Mouse (Mus musculus): ENCODE results near the gene Cyp4v3.
"Not testable (repeated sequence)": the region's sequence is repeated elsewhere in the genome, so short reads cannot be mapped to it uniquely, and the experiment has no call there.

Gene Cyp4v3

DNA sequence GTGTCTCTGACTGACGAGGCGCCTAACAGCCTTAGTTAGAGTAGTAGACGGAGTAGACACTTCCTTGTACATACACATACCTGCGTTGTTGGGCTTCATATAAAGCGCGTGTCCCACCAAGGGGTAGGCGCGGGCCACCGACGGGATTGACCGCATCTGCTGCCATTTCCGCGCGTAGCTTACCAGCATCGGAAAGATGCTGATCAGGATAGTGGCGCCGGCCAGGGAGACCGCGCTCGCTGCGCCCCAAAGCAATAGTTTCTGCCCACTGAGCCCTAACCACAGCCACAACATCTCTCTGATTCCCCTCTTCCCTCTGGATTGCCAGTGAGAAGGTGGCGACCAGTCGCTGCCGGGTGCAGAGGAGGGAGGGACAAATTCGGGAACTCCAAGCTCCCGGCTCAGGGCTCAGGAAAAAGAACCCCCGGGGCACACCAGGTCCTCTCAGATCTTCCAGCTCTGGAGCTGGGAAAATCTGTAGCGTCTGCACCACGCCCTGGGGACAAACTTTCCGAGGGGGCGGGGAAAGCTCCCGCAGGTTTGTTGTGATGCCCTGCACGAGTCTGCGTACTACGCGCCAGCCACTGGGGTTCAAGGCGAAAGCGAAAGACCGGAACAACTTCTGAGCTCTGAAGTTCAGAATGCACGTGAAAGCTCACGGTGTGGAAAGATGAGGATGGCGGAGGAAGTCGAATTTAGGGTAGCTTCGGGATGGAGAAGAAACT lies at the start of gene Cyp4v3:
Cyp4v3 (minus strand) TSS at position 532 of the 725 bp plus-strand sequence.
- peak; percentile 84 for DNase-seq (ENCODE audit: low read depth, low spot score)

DNA sequence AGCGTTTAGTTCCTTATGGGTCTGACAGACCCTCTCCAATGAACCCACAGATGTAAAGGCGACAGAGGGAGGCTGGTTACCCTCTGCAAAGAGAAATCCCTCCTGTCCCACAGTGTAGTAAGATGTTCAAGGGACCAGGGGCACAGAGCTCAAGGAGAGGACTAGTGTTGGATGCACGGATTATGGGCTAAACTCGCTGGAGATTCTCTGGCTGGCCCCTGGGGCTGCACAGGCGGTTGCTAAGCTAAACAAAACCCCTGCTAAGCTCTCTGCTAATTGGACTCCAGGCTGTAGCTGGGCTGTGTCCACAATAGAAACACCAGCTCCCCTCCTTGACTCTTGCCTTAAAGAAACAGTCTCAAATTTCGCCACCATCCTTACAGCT lies 48.9 kb upstream of the Cyp4v3 start, which contains the start of gene Fam149a:
Fam149a (minus strand) TSS at position 329 of the 385 bp plus-strand sequence.
- no peak for DNase-seq (ENCODE audit: low read depth, low spot score)

DNA sequence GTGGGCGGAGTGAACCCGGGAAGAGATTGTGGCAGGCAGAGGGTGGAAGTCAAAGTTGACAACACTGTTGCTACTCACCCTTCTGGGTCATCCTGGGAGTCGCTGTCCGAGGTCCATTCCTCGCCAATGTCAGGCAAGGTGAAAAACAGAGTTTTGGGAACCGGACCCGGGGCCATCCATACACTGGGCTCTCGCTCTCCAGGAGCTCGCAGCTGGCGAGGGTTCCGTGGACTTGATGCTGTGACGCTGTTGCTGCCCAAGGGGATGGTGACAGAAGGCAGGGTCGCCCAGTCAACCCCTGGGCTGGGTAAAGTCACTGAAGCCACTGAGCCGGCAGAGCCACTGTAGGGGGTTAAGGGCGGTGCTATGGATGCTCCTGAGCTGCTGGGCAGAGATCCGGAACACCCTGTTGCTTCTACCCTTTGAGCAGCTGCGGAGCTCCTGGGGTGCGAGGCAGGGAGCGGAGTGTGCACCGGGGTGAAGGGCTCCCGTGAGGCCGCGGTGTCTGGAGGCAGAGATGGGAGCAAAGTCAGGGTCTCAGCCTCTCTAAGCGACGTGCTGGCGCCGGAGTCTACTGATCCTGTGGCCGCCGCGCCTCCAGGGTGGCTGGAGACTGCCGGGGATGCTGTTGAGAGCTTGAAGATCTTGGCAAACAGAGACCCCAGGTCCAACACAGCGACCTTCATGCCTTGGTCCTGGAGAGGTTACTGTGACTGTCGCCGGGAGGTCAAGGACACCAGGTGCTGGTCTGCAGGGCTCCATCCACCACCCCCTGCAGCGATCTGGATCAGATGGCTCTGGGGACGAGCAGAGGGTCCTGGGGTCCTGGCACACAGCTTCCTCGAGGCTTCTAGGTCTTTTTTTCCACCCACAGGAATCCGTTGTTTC lies 48.3 kb upstream of the Cyp4v3 start:
- peak; percentile 32 for DNase-seq (ENCODE audit: low read depth, low spot score)

DNA sequence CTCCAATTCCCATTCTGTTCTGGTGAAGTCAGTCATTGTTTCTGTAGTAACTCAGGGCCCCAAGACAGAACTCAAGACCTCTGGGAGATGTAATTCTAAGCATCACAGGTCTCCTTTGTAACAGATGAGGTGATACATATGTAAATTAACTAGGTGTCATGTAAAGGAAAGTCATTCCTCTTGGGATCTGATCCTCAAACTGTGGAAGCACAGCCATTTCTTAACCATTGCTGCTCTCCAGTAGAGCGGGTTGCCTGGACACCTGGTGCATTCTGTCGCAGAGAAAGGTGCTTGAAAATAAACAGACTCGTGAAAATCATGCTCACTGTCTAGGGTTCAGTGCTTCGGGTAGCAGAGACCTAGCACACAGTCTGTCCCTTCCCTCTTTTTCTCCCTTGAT lies 47.6 kb upstream of the Cyp4v3 start:
- peak; percentile 36 for DNase-seq (ENCODE audit: low read depth, low spot score)

DNA sequence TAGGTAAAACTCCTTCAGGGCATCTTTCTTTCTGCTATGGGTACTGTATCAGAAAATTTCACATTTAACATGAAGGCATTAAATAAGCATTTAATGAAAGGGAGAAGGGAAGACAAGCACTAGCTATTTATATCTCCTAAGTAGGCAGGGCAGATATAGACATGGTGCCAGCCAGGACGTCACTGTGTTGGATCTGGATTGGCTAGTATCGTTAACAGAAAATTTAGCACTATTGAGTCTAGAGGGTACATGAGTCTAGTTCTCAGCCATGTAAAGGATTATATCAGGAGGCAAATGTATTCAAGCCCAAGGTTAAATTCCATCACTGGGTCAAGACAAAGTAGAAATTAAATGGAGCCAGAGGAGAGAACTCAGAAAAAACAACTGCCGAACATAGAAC lies 41.1 kb upstream of the Cyp4v3 start:
- DNase-seq (ENCODE audit: low read depth, low spot score) = no peak

DNA sequence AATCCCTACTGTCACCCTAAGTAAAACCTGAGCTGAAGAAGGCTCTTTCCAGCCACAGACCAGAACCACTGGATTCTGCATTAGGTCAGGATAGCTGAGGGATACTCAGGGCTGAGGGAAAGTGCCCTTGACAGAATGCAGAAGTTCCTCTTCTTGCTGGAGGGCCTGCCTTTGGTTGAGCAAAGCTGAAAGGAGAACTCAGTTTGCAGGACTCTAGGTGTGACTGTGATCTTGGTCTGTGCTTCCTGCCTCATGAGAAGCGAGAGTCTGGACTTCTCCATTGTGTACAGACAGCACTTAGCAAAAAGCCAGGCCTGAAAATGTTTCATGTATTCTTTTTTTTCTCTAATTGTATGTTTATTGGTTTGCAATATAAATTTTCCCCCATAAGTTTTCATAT lies 34.1 kb upstream of the Cyp4v3 start:
- no peak for DNase-seq (ENCODE audit: low read depth, low spot score)

DNA sequence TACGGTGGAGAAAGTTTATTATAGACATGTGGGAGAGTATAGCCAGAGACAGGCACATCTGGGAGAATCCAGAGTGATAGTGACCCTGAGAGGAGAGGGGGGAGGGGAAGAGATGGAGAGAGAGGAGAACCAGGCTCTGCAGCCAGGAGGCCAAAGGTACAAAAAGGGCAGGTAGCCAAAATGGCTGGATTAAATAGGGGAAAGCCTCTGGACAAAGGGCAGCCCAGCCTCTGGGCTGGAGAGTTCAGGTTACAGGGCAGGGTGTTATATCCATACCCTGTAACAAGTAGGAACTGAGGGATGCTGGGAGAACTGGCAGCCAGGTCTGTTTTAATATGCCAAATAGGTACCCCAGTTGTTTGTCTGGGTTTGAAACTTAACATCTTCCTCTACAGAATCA lies 30.2 kb upstream of the Cyp4v3 start:
- DNase-seq (ENCODE audit: low read depth, low spot score) = no peak

DNA sequence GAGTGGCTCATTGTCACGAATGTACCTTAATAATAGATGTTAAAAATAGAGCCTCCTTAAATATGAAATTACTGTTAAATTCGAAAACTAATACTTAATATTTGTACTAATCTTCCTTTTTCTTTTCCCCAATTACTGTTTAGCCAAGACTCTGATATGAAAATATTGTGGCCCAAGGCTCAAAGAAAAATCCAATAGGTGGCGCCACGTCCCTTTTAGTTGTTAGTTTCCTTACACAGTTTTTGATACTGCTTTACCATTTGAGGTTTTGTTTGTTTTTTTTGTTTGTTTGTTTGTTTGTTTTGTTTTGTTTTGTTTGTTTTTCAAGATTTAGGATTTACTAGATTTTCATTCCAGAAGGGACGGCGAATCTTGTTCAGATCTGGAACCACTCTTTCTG lies 29.3 kb upstream of the Cyp4v3 start:
- no peak for DNase-seq (ENCODE audit: low read depth, low spot score)

DNA sequence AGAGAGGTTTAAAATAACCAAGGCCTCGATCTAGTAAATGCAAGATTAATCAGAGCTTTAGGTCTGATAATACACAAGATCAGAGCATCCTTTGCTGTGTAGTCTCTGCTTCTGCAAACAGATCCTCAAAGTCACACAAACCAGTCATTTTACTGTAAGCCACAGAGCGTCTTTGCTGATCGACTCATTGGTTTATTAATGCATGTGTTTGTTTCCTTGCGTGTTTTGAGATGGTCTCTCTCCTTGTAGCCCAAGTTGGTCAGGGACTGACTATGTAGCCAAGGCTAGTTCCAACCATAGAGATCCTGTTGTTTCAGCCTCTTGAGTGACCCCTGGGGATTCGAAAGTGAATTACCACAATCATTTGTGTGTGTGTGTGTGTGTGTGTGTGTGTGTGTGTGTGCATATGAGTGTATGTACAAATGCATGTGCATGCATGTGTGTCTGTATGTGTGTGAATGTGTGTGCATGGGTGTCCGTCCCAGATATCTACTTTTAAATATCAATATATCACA lies 26.1 kb upstream of the Cyp4v3 start:
- DNase-seq (ENCODE audit: low read depth, low spot score) = peak; percentile 44

DNA sequence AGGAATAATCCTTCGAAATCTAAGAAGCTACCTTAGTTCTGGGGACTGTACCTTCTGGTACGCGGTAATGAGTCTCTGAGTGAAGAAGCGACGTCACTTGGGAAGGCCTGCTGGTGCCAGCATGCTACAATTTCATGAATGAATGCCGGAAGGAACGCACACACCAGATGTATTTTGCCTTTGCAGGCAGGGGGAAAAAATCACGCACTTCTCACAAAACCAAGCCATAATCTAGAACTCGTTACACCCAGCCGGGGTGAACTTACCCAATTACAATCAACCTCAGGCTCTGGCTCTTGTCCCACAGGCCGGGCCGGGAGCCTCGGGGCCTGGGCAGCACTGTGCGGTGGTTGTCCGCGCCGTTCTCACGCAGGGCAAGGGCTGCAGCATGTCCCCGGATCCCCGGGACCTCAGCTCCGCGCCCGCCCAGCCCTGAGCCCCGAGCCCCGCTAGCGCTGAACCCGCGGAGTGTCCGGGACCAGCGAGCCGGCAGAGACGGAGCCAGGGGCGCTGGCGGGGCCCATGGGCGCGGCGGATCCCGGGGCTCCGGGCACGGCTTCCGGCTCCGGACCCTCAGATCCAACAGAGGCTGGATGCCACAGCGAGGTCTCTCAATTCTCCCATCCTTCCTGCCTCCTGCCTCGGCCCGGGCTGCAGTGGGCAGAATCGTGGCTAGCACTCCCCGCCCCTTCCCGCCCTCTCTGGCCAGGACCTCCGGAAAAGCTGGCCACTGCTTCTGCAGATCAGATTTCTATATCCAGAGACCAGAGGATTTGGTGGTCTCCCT lies 25.3 kb upstream of the Cyp4v3 start:
- peak; percentile 35 for DNase-seq (ENCODE audit: low read depth, low spot score)

DNA sequence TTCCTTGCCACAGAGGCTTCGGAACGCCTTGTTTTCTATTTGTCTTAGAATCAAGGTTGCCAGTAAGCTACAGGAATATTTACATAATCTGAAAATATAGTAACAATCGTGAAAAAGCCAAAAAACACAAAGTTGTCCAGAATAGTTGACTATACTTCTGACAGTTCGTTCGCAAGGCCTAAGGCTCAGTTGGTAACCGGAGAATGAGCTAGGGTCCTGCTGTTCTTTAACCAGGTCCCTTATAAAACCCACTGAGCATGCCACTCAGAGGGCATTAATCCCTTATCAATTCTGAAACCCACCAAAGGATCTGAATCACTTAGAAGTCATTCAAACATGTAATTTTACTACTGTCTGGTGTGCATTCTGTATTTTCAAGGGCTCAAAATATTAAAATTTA lies 22.8 kb upstream of the Cyp4v3 start:
- DNase-seq (ENCODE audit: low read depth, low spot score) = no peak

DNA sequence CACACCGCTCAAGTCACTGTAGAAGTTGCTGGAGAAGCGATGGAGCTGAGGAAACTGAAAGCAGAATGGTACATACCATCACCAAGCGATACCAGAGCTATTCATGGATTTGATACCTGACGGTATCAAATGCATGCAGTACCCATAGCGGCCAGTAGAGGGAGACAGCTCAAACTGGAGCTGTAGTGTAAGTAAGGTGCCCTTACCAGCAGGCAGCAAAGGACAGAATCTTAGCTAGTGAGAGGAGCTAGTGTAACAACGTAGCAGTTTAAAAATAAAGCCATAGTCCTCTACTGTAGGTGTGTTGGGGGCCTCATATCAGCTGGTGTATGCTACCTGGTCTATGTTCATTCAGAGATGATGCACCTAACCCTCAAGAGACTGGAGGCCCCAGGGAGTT lies 12.0 kb upstream of the Cyp4v3 start:
- DNase-seq (ENCODE audit: low read depth, low spot score) = peak; percentile 89

DNA sequence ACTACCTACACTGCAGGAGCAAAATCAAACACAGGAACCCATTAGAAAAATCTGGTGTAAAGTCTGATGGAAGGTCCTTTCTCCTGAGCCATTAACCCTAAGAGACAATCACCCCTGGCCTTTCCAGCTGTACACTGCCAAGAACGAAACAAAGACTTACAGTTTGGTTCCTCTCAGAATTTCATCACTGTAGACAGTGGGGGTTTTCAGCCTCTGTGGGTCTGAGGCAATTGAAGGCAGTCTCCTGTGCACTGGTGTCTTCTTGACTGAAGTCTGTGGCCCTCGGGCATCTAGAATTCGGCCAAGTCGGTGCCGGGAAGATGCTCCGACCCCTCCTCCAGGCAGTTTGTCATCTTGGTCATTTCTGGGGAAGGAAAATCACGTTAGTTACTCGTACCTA lies 11.3 kb upstream of the Cyp4v3 start:
- DNase-seq (ENCODE audit: low read depth, low spot score) = no peak

DNA sequence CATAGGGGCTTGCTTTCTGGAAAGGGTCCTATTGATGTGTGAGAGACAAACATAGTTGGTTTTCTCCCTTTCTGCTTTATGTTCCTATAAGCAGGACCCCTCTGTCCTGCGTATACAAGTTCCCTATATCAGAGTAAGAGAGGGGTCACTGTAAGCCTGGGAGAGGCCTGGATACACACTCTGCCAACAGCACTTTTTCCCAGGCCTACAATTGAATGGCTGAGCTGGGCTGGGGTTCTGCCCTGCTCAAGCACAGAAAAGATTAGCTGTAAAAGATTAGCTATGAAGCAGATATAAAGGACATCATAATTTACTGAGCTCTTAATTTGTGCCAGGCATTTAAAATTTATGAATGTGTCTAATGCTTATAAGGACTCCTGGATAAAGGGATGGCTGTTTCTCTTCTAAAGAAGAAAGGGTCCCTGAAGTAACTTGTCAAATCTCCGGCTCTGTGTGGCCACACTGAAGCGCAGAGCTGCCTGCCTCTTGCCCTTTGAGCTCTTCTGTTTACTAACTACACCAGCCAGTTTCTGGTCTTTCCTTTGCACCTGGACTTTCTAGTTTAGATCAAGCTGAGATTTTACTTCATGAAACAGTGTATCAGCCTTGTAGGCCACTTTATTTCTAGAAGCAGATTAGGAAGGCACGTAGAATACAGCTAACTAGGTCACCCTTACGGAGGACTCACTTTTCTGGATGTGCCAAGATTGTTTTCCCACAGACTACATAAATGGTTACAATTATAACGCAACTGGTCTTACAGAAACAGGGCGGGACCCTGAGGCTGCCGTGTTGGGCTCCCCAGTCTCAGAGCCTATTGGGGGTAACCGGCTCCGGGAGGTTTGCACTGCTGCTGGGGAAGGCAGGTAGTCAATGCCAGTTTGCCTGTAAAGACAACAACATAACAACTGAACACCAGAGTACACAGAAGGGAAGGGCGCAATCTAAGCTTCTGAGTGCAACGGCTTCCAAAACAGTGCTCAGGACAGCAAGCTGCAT lies 8.9 kb upstream of the Cyp4v3 start:
- no peak for DNase-seq (ENCODE audit: low read depth, low spot score)

DNA sequence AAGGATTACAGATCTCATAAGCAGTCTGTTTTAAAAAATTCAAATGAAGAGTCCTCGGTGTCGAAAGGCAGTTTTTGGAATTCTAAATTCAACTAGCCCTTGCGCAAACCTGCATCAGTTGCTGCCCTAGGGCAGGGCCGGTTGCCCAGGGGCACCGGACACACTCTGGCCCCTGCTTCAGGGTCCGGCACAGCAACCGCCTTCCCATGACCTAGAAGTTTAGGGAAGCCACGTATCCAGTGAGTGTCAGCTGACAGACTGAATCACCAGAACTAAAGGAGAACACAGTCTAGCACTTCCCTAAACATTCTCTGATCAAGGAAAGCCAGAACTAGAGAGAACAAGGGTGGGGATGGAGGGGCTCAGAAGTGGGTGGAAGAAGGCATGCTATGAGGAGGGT lies 477 bp upstream of the Cyp4v3 start:
- no peak for DNase-seq (ENCODE audit: low read depth, low spot score)

DNA sequence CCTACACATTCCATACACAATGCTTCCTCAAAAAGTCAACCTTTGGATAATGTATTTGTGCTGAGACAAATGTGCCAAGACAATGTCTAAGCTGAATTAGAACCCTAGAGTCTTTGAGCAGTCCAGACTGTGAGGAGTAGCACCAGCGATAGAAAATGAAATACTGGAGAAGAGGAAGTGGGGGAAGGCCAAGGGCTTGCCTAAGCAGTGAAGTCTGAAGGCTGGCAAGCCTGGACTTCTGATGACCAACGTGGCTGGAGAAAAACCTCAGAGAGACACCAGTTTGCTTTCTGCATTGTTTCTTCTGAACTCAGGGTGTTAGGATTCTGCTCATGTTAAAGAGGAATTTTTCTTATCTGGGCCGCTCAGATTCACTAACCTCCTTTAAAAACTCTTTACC lies 2.2 kb downstream of the Cyp4v3 start:
- no peak for DNase-seq (ENCODE audit: low read depth, low spot score)

DNA sequence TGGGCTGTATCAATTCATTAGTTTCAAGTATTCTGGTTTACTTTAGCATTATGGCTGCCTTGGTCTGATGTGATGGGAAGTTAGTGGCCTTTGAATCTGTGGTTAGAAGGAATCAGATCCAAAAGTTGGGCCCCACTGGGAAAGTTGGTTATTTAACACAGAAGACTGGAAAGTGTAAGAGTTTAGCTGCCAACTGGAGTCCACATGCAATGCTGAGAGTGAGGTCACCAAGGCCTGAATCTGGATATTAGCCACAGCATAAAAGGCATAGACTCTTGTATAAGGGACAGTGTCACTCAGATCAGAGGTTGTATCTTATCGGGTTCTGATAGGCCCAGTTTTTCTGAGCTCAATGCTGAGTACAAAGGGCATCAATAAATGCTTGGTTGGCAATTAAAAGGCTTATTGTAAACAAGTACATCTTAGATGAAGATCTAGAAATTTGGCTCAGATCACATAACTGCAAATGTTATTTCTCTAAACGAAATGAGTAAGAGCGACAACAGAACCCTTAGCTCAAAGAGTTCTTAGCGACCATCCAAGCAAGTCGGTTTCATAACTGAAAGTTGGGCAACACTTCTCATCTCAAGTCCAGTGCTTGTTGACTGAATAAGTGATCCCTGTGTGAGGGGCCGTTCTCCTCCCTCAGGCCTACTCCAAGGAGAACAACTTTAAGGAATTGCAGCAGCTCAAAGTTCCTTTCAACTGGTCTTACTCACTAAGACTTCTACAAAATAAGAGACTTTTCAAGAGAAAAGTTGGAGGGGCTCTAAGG lies 3.6 kb downstream of the Cyp4v3 start:
- no peak for DNase-seq (ENCODE audit: low read depth, low spot score)

DNA sequence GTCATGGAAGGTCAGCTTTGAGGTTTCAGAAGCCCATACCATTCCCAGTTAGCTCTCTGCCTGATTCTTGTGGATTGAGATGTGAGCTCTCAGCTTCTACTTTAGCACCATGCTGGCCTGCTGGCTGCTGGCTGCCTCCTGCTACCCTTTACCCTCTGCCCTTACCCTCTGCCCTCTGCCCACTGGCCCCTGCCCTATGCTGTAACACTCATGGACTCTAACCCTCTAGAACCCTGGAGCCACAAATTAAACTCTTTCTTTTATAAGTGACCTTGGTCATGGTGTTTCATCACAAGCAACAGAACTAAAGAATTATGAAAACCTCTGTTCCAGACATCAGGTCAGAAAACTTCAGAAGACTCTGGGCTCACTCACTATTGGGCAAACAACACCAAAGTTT lies 5.9 kb downstream of the Cyp4v3 start:
- DNase-seq (ENCODE audit: low read depth, low spot score) = not testable (repeated sequence)

DNA sequence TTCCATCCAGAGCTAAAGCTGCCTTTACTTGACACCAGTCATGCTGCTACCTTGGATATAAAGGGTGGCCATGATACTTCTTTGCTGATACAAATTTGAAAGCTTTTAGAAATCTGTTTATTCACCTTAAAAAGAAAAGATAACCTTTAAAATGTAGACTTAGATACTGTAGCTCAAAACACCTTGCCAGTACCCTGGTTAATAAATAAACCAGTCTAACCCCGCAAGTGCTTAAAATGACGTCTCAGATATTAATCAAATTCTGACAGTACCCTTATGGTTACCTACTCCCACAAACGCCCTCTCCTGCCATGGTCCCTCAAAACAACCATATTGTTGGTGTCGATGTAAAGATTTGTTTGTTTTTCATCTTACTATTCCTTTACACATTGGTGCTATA lies 8.9 kb downstream of the Cyp4v3 start:
- DNase-seq (ENCODE audit: low read depth, low spot score) = no peak

DNA sequence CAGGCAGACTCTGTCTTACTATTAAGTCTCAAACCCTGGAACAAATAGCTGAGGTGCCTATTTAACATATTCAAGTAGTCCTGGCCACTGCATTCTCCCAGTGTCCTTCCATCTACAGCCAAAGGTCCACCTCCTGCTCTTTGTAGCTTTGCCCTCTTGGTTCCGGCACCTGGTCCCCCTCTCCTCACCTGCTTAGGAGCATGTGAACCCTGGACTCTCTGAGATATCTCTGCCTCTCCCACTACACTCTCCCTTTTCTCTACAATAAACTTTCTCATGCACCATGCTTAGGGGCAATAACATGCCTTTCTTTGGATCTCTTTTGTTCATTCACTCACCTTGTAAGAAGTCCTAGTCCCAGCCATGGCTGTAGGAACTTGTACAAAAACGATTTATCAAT lies 11.7 kb downstream of the Cyp4v3 start:
- no peak for DNase-seq (ENCODE audit: low read depth, low spot score)
